Mouse (Mus musculus) liver, adult 2 months (tissue): ENCODE measurements at regions not wholly inside any gene's neighbourhood (a gene's known extent, or its start where the extent isn't known, plus 50 kb on each side); places are given as distances from the start of the nearest gene placed in this dataset.

ENCODE experiments used
- CTCF ChIP-seq: fragments of 200-500 bp; IDR thresholded peaks from 2 replicates; pipeline ENCODE4 v1.5.1; 2011; ENCODE audit warnings: low read depth, low read length, control low read depth
- POLR2A ChIP-seq: fragments of 200-500 bp; IDR thresholded peaks from 2 replicates; pipeline ENCODE4 v1.6.1; 2011; ENCODE audit warnings: low read length, control low read depth; ENCODE audit not compliant: insufficient read depth; ENCODE audit errors: extremely low read depth

DNA sequence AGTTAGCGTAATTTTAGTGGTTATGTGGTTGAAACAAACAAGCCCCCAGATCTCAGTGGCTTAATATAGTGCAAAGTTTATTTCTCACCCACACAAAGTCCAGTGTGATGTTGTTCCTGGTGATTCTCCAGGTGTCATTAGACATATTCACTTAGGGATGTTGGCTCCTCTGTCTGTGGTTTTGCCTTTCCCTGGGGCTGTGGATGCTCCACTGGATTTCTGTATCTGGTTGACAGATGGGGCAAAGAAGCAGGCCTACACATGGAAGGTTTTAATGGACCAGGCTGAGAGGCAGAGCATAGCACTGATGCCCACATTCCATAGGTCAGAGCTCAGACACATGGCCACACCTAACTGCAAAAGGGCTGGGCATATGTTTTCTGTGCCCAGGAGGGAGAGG lies 121.6 kb downstream of the Ttc32 start:
- no peak for TF ChIP-seq CTCF
- TF ChIP-seq POLR2A: no peak
